Mouse (Mus musculus): Measurements from ENCODE around the gene Nrxn2. TPM values are rescaled to one million over a fixed set of nuclear protein-coding genes. Genes with fewer than 3 reads are reported as not detected.
A peak's percentile ranks its signal among the peaks of the same experiment; 100 is the strongest.

Gene Nrxn2
- polyA plus RNA-seq, 1 experiment from 2014 or later: 2.8 TPM

GRCm38 (mm10) chr19:6381238-6381637 is 37.3 kb upstream of the Nrxn2 start:
- Histone ChIP-seq H3K27me3 (no peaks in the 10 kb centered on the region), H3K27ac (no peak overlapping the region), H3K36me3 (peaks cover 31% of the 10 kb centered on the region), H3K9ac (no peak overlapping the region), H3K4me3 (no peak overlapping the region), H3K4me1 (peaks cover 15% of the 10 kb centered on the region), H3K9me3 (no peaks in the 10 kb centered on the region), H3K4me2 (replicated peaks) (no peak overlapping the region)
- 98% methylated on average over 5 of the region's 5 CpGs for WGBS
- no peak for ATAC-seq (ENCODE audit: insufficient number of reproducible peaks, insufficient read depth, low FRiP score, low TSS enrichment)

- 70% methylated on average over 4 of the region's 4 CpGs for WGBS
- Histone ChIP-seq H3K4me1 (peaks cover 15% of the 10 kb centered on the region), H3K9ac (no peak overlapping the region), H3K9me3 (no peaks in the 10 kb centered on the region), H3K4me3 (no peak overlapping the region), H3K4me2 (replicated peaks) (no peak overlapping the region), H3K27me3 (no peaks in the 10 kb centered on the region), H3K36me3 (peaks cover 19% of the 10 kb centered on the region), H3K27ac (no peak overlapping the region)
- no peak for ATAC-seq (ENCODE audit: insufficient number of reproducible peaks, insufficient read depth, low FRiP score, low TSS enrichment)
Measured at GRCm38 (mm10) chr19:6382323-6382924, 36.1 kb upstream of the Nrxn2 start.

GRCm38 (mm10) chr19:6383470-6383869 is 35.1 kb upstream of the Nrxn2 start:
- H3K36me3 ChIP-seq: peaks cover 9% of the 10 kb centered on the region
- H3K4me2 ChIP-seq (replicated peaks): no peak overlapping the region
- H3K4me1 ChIP-seq: peaks cover 15% of the 10 kb centered on the region
- no peak overlapping the region for H3K27ac ChIP-seq
- no peak overlapping the region for H3K9ac ChIP-seq
- WGBS: 35% methylated on average over 5 of the region's 5 CpGs
- H3K27me3 ChIP-seq: no peaks in the 10 kb centered on the region
- ATAC-seq (ENCODE audit: insufficient number of reproducible peaks, insufficient read depth, low FRiP score, low TSS enrichment): no peak
- no peak overlapping the region for H3K4me3 ChIP-seq
- no peaks in the 10 kb centered on the region for H3K9me3 ChIP-seq

- Histone ChIP-seq H3K4me3 (no peak within 1 kb of the TSS), H3K9me3 (no peaks in the 10 kb centered on the region), H3K9ac (no peak within 1 kb of the TSS), H3K27me3 (no peaks in the 10 kb centered on the region), H3K27ac (no peak within 1 kb of the TSS; the same call in 1 of the 2 replicates), H3K4me1 (peaks cover 15% of the 10 kb centered on the region), H3K36me3 (peaks cover 2% of the 10 kb centered on the region; the same call in 1 of the 2 replicates), H3K4me2 (replicated peaks) (no peak within 1 kb of the TSS)
- ATAC-seq (ENCODE audit: insufficient number of reproducible peaks, insufficient read depth, low FRiP score, low TSS enrichment): no peak
- WGBS: 21% methylated on average over 7 of the region's 7 CpGs
Measured at GRCm38 (mm10) chr19:6384128-6384527, 34.4 kb upstream of the Nrxn2 start, which contains the start of gene Pygm. Gene Pygm (plus strand): TSS chr19:6384399.

GRCm38 (mm10) chr19:6384954-6385353 is 33.6 kb upstream of the Nrxn2 start:
- no peak for ATAC-seq (ENCODE audit: insufficient number of reproducible peaks, insufficient read depth, low FRiP score, low TSS enrichment)
- Histone ChIP-seq H3K4me1 (peaks cover 23% of the 10 kb centered on the region), H3K9me3 (no peaks in the 10 kb centered on the region), H3K27ac (no peak overlapping the region), H3K4me2 (replicated peaks) (no peak overlapping the region), H3K9ac (no peak overlapping the region), H3K27me3 (no peaks in the 10 kb centered on the region), H3K4me3 (no peak overlapping the region), H3K36me3 (no peaks in the 10 kb centered on the region)
- WGBS: 53% methylated on average over 11 of the region's 11 CpGs

- Histone ChIP-seq H3K36me3 (no peaks in the 10 kb centered on the region), H3K27ac (no peak overlapping the region), H3K9ac (no peak overlapping the region), H3K27me3 (no peaks in the 10 kb centered on the region), H3K4me1 (peaks cover 24% of the 10 kb centered on the region), H3K4me3 (no peak overlapping the region), H3K9me3 (no peaks in the 10 kb centered on the region), H3K4me2 (replicated peaks) (no peak overlapping the region)
- ATAC-seq (ENCODE audit: insufficient number of reproducible peaks, insufficient read depth, low FRiP score, low TSS enrichment): no peak
- WGBS: 75% methylated on average over 5 of the region's 5 CpGs
Measured at GRCm38 (mm10) chr19:6385419-6385818, 33.1 kb upstream of the Nrxn2 start.

- no peaks in the 10 kb centered on the region for H3K36me3 ChIP-seq
- no peak overlapping the region for H3K27ac ChIP-seq
- H3K9ac ChIP-seq: no peak overlapping the region
- no peaks in the 10 kb centered on the region for H3K27me3 ChIP-seq
- ATAC-seq (ENCODE audit: insufficient number of reproducible peaks, insufficient read depth, low FRiP score, low TSS enrichment): no peak
- no peaks in the 10 kb centered on the region for H3K9me3 ChIP-seq
- H3K4me2 ChIP-seq (replicated peaks): no peak overlapping the region
- no peak overlapping the region for H3K4me3 ChIP-seq
- H3K4me1 ChIP-seq: peaks cover 24% of the 10 kb centered on the region
- 82% methylated on average over 7 of the region's 7 CpGs for WGBS
Measured at GRCm38 (mm10) chr19:6385821-6386220, 32.7 kb upstream of the Nrxn2 start.

GRCm38 (mm10) chr19:6386234-6386633 is 32.3 kb upstream of the Nrxn2 start:
- Histone ChIP-seq H3K27me3 (no peaks in the 10 kb centered on the region), H3K27ac (no peak overlapping the region), H3K4me2 (replicated peaks) (no peak overlapping the region), H3K9me3 (no peaks in the 10 kb centered on the region), H3K4me3 (no peak overlapping the region), H3K4me1 (peaks cover 24% of the 10 kb centered on the region), H3K9ac (no peak overlapping the region), H3K36me3 (no peaks in the 10 kb centered on the region)
- ATAC-seq (ENCODE audit: insufficient number of reproducible peaks, insufficient read depth, low FRiP score, low TSS enrichment): no peak
- 66% methylated on average over 9 of the region's 9 CpGs for WGBS

GRCm38 (mm10) chr19:6388006-6388405 is 30.5 kb upstream of the Nrxn2 start:
- 82% methylated on average over 13 of the region's 13 CpGs for WGBS
- no peak overlapping the region for H3K4me3 ChIP-seq
- ATAC-seq (ENCODE audit: insufficient number of reproducible peaks, insufficient read depth, low FRiP score, low TSS enrichment): no peak
- H3K4me1 ChIP-seq: peaks cover 24% of the 10 kb centered on the region
- H3K36me3 ChIP-seq: no peaks in the 10 kb centered on the region
- H3K4me2 ChIP-seq (replicated peaks): no peak overlapping the region
- no peak overlapping the region for H3K27ac ChIP-seq
- H3K27me3 ChIP-seq: no peaks in the 10 kb centered on the region
- H3K9ac ChIP-seq: no peak overlapping the region
- no peaks in the 10 kb centered on the region for H3K9me3 ChIP-seq

GRCm38 (mm10) chr19:6389803-6390202 is 28.7 kb upstream of the Nrxn2 start:
- H3K4me2 ChIP-seq (replicated peaks): peak overlapping the region; percentile 49
- H3K4me1 ChIP-seq: peaks cover 9% of the 10 kb centered on the region
- no peaks in the 10 kb centered on the region for H3K36me3 ChIP-seq
- H3K27ac ChIP-seq: no peak overlapping the region
- 0 out of 2 replicates have a peak overlapping the region, but pooled peaks have one; percentile 39 for H3K9ac ChIP-seq
- peak overlapping the region; percentile 17 for H3K4me3 ChIP-seq
- no peaks in the 10 kb centered on the region for H3K9me3 ChIP-seq
- no peaks in the 10 kb centered on the region for H3K27me3 ChIP-seq
- 0 out of 2 replicates have a peak, but pooled peaks have one; percentile 26 for ATAC-seq (ENCODE audit: insufficient number of reproducible peaks, insufficient read depth, low FRiP score, low TSS enrichment)
- WGBS: 4% methylated on average over 16 of the region's 16 CpGs

- Histone ChIP-seq H3K4me1 (peaks cover 9% of the 10 kb centered on the region; the same call in 1 of the 2 replicates), H3K9me3 (no peaks in the 10 kb centered on the region), H3K27ac (no peak overlapping the region), H3K9ac (no peak overlapping the region), H3K27me3 (no peaks in the 10 kb centered on the region), H3K4me2 (replicated peaks) (no peak overlapping the region), H3K4me3 (no peak overlapping the region), H3K36me3 (no peaks in the 10 kb centered on the region)
- ATAC-seq (ENCODE audit: insufficient number of reproducible peaks, insufficient read depth, low FRiP score, low TSS enrichment): no peak
- 54% methylated on average over 6 of the region's 6 CpGs for WGBS
Measured at GRCm38 (mm10) chr19:6390251-6390650, 28.3 kb upstream of the Nrxn2 start.

GRCm38 (mm10) chr19:6392743-6393393 is 25.7 kb upstream of the Nrxn2 start:
- H3K9ac ChIP-seq: no peak overlapping the region
- H3K9me3 ChIP-seq: no peaks in the 10 kb centered on the region
- H3K4me1 ChIP-seq: peaks cover 9% of the 10 kb centered on the region; the same call in 1 of the 2 replicates
- ATAC-seq (ENCODE audit: insufficient number of reproducible peaks, insufficient read depth, low FRiP score, low TSS enrichment): no peak
- no peak overlapping the region for H3K4me3 ChIP-seq
- no peaks in the 10 kb centered on the region for H3K36me3 ChIP-seq
- H3K27ac ChIP-seq: no peak overlapping the region
- peaks cover 6% of the 10 kb centered on the region; the same call in 1 of the 2 replicates for H3K27me3 ChIP-seq
- no peak overlapping the region for H3K4me2 ChIP-seq (replicated peaks)
- 88% methylated on average over 14 of the region's 14 CpGs for WGBS
